Mouse (Mus musculus) B cell, adult 2 months (primary cell): Measurements from ENCODE around the gene Gucy2c.
A peak's percentile ranks its signal among the peaks of the same experiment; 100 is the strongest.

ENCODE experiments used
- DNase-seq, 2 experiments: peaks; one replicate each; pipeline ENCODE4 v3.0.0; 2022

Gene Gucy2c

GRCm38 (mm10) chr6:136723171-136723570, 58.4 kb downstream of the Gucy2c start:
- peak; percentile 35 to 36 for DNase-seq

GRCm38 (mm10) chr6:136722565-136722964, 59.0 kb downstream of the Gucy2c start:
- DNase-seq: no peak

- DNase-seq: peak; percentile 85 to 86
Observed at GRCm38 (mm10) chr6:136721925-136722324, 59.6 kb downstream of the Gucy2c start.

DNA sequence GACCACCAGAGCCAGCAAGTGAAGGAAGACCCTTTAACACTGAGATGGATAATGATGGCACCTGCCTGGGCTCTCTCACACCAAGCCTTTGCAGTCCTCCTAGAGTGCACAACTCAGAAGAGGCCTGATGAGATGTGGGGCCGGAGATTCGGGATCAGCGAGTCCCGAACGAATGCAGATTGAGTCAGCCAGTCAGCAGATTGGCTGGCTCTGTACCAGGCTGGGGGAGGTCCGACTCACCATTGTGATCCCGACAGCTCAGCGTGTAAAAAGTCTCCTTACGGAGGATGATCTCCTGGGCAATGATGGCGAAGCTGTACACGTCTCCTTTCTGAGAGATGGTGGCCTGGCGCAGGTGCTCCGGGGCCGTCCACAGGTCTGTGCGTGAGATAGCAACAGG, 61.1 kb downstream of the Gucy2c start:
- DNase-seq: no peak

DNA sequence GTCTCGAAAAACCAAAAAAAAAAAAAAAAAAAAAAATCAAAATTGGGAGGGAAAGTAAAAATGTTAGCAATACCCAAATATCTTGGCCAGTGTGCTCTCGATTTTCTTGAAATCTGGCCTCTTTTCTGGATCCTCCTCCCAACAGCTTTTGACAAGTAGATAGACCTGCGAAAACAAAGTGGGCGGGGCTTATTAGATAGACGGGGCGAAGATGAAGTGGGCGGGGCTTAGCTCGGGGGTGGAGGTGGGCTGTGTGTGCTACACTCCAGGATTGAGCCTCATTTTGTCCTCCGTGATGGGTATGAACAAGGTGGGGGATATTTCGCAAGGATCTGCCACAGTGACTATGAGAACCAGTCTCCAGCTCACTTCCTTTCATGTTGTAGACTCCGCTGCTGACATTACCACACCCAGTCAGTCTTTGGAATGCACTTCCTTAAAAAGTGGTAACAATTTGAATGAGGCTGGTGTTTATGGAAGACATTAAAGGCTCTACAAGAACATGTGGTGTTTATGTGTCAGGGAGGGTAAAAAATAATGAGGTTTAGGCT, 65.6 kb downstream of the Gucy2c start:
- DNase-seq: no peak

- DNase-seq: peak; percentile 58 to 65
Observed at GRCm38 (mm10) chr6:136714097-136714496, 67.5 kb downstream of the Gucy2c start.

GRCm38 (mm10) chr6:136710408-136710807, 71.2 kb downstream of the Gucy2c start:
- no peak for DNase-seq

GRCm38 (mm10) chr6:136708597-136708996, 73.0 kb downstream of the Gucy2c start:
- DNase-seq: peak; percentile 38 to 42

GRCm38 (mm10) chr6:136701878-136702277, 79.7 kb downstream of the Gucy2c start:
- DNase-seq: no peak

- no peak for DNase-seq
Observed at GRCm38 (mm10) chr6:136701185-136701584, 80.4 kb downstream of the Gucy2c start.

DNA sequence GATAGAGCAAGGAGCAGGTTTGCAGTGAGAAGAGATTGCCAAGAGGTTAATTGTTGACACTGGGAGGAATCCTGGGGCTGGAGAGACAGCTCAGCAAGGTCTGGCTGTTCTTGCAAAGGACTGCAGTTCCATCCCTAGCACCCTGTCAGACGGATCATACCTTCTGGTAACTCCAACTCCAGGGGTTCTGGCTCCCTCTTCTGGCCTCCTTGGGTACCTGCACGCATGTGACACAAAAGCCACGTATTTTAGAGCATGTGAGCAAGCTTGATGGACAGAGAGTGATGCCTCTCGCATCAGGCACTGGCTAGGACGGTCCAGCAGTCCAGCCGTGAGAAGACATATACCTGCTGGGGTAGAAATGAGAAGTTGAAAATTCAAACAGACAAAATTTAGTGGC, 90.3 kb downstream of the Gucy2c start:
- DNase-seq: peak in 1 of 2 experiments; percentile 29

DNA sequence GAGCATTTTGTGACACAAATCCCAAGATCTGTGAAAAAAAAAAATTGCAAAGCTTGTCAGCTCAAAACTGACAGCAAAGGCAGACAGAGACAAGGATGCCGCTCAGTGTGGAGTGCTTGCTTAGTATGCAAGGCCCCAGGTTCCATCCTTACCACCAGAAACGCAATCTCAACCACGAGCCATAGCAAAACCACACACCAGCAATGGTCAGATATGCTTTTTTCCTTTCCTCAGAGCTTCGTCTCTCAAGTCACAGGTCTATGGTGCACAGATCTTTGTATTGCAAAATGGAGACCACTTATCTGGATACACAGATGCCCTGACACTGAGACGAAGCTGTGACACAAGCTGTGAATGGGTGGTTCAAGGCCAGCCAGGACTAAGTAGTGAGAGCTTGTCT, 91.0 kb downstream of the Gucy2c start:
- DNase-seq: peak in 1 of 2 experiments; percentile 22

DNA sequence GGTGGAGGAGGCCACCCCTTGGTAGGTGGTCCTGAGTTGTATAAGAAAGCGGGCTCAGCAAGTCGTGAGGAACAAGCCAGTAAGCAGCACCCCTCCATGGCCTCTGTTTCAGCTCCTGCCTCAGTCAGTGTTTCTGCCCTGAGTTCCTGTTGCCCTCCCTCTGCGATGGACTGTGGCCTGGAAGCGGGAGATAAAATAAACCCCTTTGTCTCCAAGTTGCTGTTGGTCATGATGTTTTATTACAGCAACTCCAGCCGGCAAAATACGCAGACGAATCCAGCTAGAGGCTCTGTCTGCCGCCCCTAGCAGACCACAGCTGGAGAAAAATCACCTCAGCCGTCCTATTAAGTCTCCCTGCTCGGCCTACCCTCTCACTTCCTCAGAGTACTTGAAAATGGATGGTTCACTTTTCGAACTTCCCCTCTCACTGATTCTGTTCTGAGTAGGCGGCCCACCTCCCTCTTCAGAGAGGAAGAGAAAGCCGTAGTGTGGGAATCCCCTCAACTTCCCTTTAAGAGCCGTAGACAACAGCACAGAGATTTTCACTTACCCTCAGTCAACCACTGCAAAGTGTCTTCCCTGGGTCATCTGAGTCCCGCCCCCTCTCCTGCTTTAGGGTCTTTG, 91.7 kb downstream of the Gucy2c start:
- peak; percentile 78 to 86 for DNase-seq

DNA sequence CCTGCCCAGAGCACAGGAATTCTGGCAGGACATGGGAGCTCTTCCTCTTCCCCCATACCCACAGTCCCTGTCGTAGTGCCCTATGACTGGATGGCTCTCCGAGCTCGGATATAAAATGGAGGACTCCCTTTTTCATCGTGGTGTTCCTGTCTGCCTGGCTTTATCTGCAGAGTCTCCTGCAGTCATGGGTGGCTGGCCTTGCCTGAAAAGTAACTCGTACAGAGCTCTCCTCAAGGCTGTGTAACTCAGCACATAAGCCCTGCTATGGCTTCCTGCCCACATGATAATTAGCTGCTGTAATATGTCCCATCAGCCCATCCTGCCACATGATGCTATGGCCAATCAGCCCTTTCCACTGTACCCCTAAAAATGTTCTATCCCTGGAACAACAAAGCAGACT, 96.1 kb downstream of the Gucy2c start:
- peak in 1 of 2 experiments; percentile 18 for DNase-seq

GRCm38 (mm10) chr6:136683410-136684334, 97.9 kb downstream of the Gucy2c start:
- DNase-seq: peak; percentile 82

DNA sequence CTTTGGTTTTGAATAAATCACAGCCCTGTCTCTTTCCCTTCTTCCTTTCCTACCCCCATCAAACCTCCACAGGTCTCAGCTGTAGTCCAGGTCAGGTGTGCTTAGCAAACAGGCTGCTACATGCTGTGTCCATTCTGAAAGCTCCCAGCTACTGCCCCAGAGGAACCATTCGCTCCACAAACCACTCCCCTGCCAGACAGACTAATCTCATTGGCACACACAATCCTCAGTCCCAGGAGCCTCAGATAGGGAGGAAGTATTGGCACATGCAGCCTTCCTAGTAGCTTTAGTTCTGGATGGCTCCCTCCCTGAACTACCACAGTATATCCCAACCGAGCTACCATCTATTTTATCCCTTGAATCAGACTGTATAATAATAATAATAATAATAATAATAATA, 102.2 kb downstream of the Gucy2c start:
- DNase-seq: no peak

- no peak for DNase-seq
Observed at GRCm38 (mm10) chr6:136674935-136675334, 106.6 kb downstream of the Gucy2c start.

DNA sequence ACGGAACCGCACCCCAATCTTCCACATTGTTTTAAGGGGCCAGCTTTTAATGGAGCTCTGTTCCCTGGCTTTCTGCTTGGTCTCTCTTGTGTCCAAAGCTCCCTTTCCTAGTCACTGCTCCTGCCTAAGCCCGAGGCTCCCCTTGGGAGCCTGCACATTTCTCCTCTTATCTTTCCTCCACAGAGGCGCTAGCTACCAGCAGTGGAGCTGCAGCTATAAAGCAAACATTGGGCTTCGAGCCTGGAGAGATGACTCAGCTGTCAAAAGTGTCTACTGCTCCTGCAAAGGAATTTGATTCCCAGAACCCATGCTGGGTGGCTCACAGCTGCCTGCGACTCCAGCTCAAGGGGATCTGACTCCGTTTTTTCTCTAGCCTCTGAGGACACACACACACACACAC, 109.1 kb downstream of the Gucy2c start:
- DNase-seq: no peak

- no peak for DNase-seq
Observed at GRCm38 (mm10) chr6:136669274-136669673, 112.3 kb downstream of the Gucy2c start.

- DNase-seq: no peak
Observed at GRCm38 (mm10) chr6:136668266-136668986, 113.1 kb downstream of the Gucy2c start.

DNA sequence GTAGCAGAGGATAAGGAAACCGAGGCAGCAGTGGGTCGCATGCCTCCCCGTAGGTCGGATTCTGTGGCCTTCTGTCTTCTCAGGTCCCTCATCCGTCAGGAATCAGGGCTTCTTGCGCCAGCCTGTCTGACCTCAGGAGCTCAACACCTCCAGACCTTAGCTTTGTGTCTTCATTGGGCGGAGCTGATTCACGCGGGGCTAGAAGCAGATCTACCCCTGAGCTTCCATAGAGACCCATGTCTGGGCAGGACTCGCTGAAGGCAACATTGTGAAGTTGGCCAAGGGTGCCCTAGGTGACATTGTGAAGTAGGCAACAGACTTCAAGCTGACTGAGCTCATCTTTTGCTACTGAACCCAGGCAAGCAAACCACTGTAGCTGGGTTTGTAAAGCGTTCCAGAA, 119.5 kb downstream of the Gucy2c start:
- DNase-seq: no peak

DNA sequence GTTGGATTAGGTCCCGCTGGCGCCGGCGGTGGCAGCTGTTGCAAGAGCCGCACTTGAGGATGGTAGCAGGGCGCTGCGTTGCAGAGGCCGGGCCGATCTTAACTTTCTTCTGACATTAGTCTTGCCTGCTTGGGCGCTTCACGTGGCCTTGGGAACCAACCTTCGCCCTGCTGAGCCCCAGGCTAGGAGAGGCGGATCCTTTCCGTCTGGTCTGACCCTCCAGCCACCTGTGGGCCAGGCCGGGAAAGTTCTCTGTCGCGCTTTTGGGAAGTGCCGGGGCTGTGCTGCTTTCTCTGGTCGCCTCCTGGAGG, 119.9 kb downstream of the Gucy2c start, which contains the start of gene Plbd1:
Gene Plbd1 (minus strand): TSS at position 223 of the 311 bp plus-strand sequence.
- DNase-seq: peak; percentile 59 to 60
